Mouse (Mus musculus) embryonic facial prominence, embryonic 10.5 days (tissue): ENCODE data around the gene Gm47841. TPM values are rescaled to one million over a fixed set of nuclear protein-coding genes. Genes with fewer than 3 reads are reported as not detected.

Experiments
- DNase-seq: peaks from one replicate; pipeline ENCODE4 v3.0.0-alpha.2; 2017; ENCODE audit warnings: low spot score
- H3K27ac ChIP-seq: fragments of 300-500 bp; sonication (generic); replicated peaks from 2 replicates; pipeline ENCODE4 v1.5.1; 2016; ENCODE audit warnings: mild to moderate bottlenecking
- H3K27me3 ChIP-seq: fragments of 300-500 bp; sonication (generic); replicated peaks from 2 replicates; pipeline ENCODE4 v1.6.1; 2016; ENCODE audit warnings: low read depth, mild to moderate bottlenecking; ENCODE audit not compliant: poor library complexity, severe bottlenecking
- H3K36me3 ChIP-seq: fragments of 300-500 bp; sonication (generic); replicated peaks from 2 replicates; pipeline ENCODE4 v1.6.1; 2016; ENCODE audit warnings: mild to moderate bottlenecking, moderate library complexity
- H3K4me1 ChIP-seq: fragments of 300-500 bp; sonication (generic); 2 replicates; pipeline ENCODE4 v1.6.1; 2016
- H3K4me3 ChIP-seq: fragments of 300-500 bp; sonication (generic); 2 replicates; pipeline ENCODE4 v1.5.1; 2016; ENCODE audit warnings: mild to moderate bottlenecking, moderate library complexity
- H3K9me3 ChIP-seq: fragments of 300-500 bp; sonication (generic); 2 replicates; pipeline ENCODE4 v1.6.1; 2016; ENCODE audit warnings: mild to moderate bottlenecking
- WGBS: fragments of 180-500 bp; shearing (Covaris S2); methylation state at CpG from one replicate; pipeline ENCODE4 v1.1.7; 2016; 5-methylcytosine and 5-hydroxymethylcytosine counted together
- polyA plus RNA-seq: library from polyadenylated mRNA; unstranded; fragments of >200 nt; fragmentation: Nextera tagmentation; extraction: Ambion mirVana; gene quantifications from 2 replicates; pipeline ENCODE4 v1.2.1, GENCODE M21; 2016

Gm47841 gene
- polyA plus RNA-seq, 1 experiment from 2014 or later: not detected

DNA sequence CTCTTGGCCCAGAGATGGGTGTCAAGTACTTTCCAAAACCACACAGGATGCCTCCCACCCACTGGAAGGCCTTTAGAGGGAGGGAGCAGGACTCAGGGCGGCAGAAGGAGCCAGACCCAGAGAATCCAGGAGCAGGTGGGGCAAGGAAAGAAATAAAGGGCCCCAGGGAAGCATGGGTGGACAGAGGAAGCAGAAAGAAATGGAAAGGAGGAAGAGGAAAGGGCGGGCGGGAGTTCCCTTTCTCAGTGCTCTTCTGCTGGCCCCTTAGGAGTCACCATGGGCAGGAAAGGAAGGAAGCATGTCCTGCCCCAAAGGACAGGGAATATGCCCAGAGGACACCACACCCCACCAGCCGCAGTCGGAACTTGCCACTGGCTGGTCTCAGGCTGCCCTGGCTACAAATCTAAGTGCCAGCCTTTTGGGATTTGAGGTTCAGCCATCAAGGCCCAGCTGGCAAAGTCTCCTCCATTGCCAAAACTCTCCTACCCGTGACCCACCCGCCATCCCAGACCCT is 33.9 kb upstream of the Gm47841 start:
- DNase-seq: no peak
- peak overlapping the region; percentile 84 for H3K27ac ChIP-seq
- H3K4me3 ChIP-seq: no peak overlapping the region
- 0 out of 2 replicates have a peak, but pooled peaks cover 4% of the 10 kb centered on the region for H3K27me3 ChIP-seq
- WGBS: 58% methylated on average over 7 of the region's 7 CpGs
- no peaks in the 10 kb centered on the region for H3K9me3 ChIP-seq
- H3K4me1 ChIP-seq: peaks cover 80% of the 10 kb centered on the region
- H3K36me3 ChIP-seq: no peaks in the 10 kb centered on the region

DNA sequence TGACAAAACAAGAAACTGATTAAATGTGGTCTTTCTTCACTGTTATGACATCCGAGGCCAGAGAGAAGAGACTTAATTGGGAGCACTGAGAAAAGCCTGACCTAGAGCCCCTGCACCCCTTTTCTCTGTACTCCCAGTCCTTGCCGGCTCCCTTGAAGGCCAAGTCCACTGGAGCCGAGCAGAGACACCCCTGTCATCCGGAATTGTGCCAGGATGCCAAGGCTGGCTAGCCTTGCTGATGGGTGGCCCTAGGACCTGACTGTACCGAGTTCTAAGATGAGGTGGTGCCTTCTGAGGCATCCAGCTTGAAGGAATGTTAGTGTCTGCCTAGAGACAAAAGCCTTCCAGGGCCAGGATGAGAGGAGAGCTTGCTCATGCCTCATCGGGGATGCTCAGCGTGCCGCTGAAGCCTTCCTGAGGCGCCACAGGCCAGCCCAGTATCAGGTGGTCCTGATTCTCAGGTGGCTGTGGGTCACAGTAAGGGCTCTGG is 32.9 kb upstream of the Gm47841 start:
- DNase-seq: no peak
- Histone ChIP-seq H3K27ac (peak overlapping the region; percentile 99), H3K4me1 (peaks cover 88% of the 10 kb centered on the region), H3K36me3 (0 out of 2 replicates have a peak, but pooled peaks cover 1% of the 10 kb centered on the region), H3K9me3 (no peaks in the 10 kb centered on the region), H3K27me3 (0 out of 2 replicates have a peak, but pooled peaks cover 4% of the 10 kb centered on the region), H3K4me3 (peak overlapping the region; percentile 5; the same call in 1 of the 2 replicates)
- 71% methylated on average over 9 of the region's 9 CpGs for WGBS

DNA sequence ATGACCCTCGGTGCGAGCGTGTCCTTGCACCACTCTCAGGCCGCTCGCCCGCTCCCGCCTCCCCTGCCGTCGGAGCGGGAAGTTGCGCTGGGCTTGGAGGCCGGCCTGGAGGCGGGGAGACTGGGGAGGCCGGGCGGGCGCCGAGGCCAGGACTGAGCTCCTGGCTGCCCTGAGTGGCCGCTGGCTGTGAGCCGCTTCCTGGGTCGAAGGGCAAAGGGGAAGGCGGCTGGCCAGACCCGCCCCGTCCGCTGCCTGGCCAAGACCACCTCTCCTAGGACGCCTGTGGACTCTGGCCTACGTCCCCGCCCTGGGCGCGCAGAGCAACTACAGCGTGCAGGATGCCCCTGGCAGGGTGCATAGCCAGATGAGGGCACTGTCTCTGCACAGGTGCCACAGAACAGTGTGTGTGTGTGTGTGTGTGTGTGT is 31.5 kb upstream of the Gm47841 start:
- no peaks in the 10 kb centered on the region for H3K9me3 ChIP-seq
- no peaks in the 10 kb centered on the region for H3K27me3 ChIP-seq
- peaks cover 88% of the 10 kb centered on the region for H3K4me1 ChIP-seq
- H3K36me3 ChIP-seq: peaks cover 11% of the 10 kb centered on the region
- peak overlapping the region; percentile 99 for H3K4me3 ChIP-seq
- DNase-seq: peak; percentile 88
- H3K27ac ChIP-seq: peak overlapping the region; percentile 99
- WGBS: 1% methylated on average over 30 of the region's 30 CpGs

DNA sequence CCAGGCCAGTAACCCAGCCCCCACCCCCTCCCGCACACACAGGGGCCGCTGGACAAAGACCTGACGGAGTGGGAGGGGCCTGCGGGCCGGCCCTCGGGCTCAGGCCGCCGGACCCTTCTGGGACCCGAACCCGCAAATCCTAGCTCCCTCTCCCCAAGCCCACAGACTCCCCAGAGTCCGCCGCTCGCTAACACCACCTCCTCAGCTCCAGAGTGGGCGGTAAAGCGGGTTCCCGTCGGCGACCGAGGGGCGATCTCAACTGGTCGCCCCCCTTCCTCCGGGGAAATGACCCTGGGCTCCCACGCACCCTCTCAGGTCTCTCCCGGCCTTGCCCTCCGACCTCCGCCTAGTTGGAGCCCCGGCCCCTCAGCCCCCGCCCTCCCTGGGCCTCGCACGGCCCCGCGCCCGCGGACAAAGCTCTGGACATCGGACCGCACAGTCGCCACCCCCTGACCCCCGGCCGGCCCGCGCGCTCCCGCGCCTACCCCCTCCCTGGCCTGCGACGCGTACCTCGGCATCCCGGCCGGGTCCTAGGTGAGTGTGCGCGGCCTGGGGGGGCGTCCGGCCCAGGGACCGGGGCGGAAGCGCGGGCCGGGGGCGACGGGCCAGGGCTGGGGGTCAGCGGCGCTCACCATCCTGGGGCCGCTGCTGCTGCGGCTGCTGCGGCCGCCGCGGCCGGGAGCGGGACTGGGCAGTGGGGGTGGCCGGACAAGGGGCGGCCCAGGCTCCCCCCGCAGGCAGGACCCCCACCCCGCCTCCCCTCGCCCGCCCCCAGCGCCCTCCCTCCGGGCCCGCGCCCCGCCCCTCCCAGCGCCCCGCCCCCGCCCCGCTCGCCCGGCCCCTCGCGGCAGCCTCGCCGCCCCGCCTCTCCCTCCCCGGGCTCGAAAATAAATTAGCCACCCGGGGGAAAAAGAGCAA is 30.9 kb upstream of the Gm47841 start, which contains the start of gene Fignl2:
Gene Fignl2 (minus strand): TSS at position 755 of the 918 bp plus-strand sequence.
- WGBS: under 1% methylated on average over 85 of the region's 96 CpGs
- H3K9me3 ChIP-seq: no peaks in the 10 kb centered on the region
- H3K4me3 ChIP-seq: peak within 1 kb of the TSS; percentile 99
- no peaks in the 10 kb centered on the region for H3K27me3 ChIP-seq
- peak; percentile 81 for DNase-seq
- H3K27ac ChIP-seq: peak within 1 kb of the TSS; percentile 99
- H3K36me3 ChIP-seq: peaks cover 17% of the 10 kb centered on the region
- peaks cover 95% of the 10 kb centered on the region for H3K4me1 ChIP-seq

DNA sequence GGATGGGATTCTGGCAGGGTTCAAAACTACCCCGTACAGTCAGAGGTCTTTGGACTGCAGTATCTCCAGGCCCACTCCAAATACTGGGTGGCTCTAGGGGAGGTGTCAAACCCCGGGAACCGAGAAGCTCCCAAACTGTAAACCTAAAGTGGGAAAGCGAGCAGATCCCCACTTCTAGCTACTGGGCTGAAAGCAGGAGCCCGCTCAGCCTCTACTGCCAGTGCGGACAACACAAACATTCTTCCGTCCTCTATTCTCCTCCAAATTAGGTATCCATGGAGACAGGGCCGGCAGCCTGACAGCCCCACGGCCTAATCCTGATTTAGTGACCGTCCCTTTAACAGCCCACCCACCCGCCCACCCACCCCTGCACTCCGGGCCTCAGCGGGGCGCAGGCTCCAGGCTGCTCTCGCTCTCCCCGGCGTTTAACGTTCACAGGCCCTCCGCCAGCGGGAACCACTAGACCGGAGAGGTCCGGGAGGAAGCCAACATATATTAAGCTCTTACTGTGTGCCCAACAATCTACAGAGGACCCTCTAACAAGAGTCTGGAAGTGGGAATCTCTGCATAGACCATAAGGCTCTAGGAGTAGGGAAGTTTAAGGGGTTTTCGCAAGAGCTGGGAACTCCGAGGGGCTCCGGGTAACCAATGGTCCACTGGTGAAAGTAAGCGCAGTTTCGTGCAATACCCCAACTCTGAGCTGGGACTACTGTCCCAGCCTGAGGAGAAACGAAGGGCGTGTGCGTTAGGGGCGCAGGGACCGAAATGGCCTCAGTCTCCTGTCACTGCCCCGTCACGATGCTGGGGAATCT is 30.0 kb upstream of the Gm47841 start:
- Histone ChIP-seq H3K4me1 (peaks cover 95% of the 10 kb centered on the region), H3K36me3 (peaks cover 24% of the 10 kb centered on the region), H3K4me3 (peak overlapping the region; percentile 99), H3K27ac (peak overlapping the region; percentile 99), H3K27me3 (no peaks in the 10 kb centered on the region), H3K9me3 (no peaks in the 10 kb centered on the region)
- under 1% methylated on average over 34 of the region's 34 CpGs for WGBS
- peak; percentile 65 for DNase-seq

DNA sequence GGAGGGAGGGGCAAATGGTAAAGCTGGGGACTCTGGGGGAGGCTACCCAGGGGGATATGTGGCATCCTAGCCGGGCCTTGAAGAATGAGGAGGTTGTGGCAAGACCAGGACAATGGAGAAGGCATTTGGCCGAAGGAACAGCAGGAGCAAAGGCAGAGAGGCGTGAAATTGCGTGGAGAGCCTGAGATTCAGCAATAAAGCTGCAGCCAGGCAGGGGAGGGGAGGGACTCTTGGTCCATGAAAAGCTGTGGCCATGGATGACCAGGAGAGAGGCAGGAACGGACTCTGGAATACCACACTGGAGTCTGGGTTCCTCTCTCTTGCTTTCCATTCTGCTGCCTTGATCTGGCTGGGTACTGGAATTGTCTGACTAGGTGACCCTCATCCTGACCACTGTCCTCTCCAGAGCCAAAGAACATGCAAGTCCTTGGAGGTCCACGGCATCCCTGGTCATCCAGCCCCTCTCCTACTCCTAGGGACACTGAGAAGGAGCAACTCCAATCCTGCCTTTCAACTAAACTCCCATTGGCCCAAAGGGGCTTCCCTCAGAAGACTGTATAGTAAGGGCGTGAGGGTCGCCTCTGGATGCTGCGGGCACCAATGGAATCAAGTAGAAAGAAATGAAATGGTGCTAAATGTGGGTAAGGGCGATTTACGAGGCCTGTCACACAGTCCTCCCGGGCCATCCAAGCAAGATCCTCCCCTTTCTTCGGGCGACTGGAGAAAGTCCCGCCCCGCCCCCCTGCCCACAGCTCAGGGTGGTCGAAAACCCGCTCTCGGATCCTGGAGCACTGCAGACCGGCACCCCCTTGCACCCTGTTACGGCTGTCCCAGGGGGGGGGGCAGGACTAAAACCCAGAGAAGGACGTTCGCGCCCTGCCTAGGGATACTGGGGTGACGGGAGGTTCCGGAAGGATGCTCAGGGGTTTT is 29.1 kb upstream of the Gm47841 start:
- Histone ChIP-seq H3K36me3 (peaks cover 24% of the 10 kb centered on the region), H3K27ac (peak overlapping the region; percentile 99), H3K4me3 (peak overlapping the region; percentile 99), H3K9me3 (no peaks in the 10 kb centered on the region), H3K4me1 (peaks cover 95% of the 10 kb centered on the region), H3K27me3 (no peaks in the 10 kb centered on the region)
- 2% methylated on average over 26 of the region's 26 CpGs for WGBS
- DNase-seq: peak; percentile 62

DNA sequence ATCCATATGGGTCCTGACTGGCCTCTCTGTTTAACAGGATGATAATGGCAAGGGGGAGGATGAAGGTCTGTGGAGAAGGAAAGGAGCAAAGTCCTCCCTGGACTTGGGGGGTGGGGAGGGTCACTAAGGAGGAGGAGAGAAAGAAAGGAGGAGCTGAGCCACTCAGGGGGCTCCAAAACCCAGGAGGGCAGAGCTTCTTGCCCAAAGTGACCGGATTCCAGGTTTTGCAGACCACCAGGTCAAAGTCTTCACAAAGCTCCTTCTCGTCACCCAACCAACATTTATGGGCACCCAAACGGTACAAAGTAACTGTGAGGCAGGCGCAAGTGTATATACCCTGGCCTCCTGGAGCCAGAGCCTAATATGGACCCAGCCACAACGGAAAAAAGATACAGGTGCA is 28.5 kb upstream of the Gm47841 start:
- peaks cover 24% of the 10 kb centered on the region for H3K36me3 ChIP-seq
- peak overlapping the region; percentile 99 for H3K27ac ChIP-seq
- WGBS: 26% methylated on average over 5 of the region's 5 CpGs
- H3K4me3 ChIP-seq: peak overlapping the region; percentile 99
- peak; percentile 46 for DNase-seq
- H3K9me3 ChIP-seq: no peaks in the 10 kb centered on the region
- no peaks in the 10 kb centered on the region for H3K27me3 ChIP-seq
- H3K4me1 ChIP-seq: peaks cover 95% of the 10 kb centered on the region

DNA sequence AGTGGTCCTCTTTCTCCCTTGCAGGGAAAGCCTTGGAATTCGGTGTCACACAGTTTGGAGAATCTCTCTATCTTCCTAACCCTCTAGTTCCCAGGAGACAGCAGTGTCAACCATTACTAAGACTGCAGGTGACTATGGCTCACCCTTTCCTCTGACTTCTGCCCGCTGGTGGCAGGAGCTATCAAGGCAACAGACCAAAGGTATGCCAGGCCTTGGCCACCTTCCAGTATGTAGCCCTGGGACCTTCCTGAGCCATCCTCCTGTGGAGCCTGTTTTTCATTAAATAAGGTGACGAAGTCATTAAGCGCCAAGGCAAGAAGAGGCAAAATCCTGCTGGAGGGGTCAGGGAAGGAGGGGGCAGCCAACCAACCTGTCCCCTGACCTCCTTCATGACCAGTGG is 28.0 kb upstream of the Gm47841 start:
- H3K36me3 ChIP-seq: peaks cover 24% of the 10 kb centered on the region
- WGBS: 47% methylated on average over 4 of the region's 4 CpGs
- no peaks in the 10 kb centered on the region for H3K9me3 ChIP-seq
- H3K4me3 ChIP-seq: peak overlapping the region; percentile 99
- peak overlapping the region; percentile 99 for H3K27ac ChIP-seq
- H3K27me3 ChIP-seq: no peaks in the 10 kb centered on the region
- DNase-seq: no peak
- peaks cover 95% of the 10 kb centered on the region for H3K4me1 ChIP-seq

DNA sequence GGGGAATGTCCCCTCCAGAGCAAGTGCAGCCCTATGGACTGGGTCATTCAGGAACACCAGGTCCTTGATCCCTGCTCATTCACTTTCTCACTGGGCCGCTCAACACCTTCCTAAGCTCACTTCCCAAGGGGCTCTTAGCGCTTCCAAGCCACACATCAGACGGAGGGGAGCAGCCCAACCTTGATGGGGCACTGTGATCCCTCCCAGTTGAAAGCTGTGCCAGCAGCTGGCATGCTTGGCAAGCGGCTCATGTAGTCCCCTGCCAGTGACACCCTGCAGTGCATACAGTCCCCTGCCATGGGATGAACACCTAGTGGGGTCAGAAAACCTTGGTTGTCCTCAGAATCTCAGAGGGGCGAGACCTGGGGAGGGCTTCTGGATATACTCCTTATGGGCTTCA is 26.9 kb upstream of the Gm47841 start:
- no peak overlapping the region; the same call in 1 of the 2 replicates for H3K27ac ChIP-seq
- H3K27me3 ChIP-seq: no peaks in the 10 kb centered on the region

DNA sequence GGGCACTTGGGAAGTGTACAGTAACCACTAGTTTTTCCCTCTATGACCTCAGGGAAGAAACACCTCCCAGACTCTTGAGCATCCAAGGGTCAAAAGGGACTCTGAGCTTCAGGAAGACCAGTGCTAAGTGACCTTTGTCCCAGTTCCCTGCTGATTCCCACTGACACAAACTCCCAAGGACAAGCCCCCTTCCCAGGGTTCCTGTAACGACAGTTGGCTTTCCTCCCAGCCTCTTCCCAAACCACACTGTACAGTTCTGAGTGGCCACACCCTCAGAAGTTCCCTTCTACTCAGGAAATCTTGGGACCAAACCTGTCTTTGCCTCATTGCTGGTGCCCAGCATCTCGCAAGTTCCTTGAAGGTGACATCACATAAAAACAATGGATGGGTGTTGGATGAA is 25.5 kb upstream of the Gm47841 start:
- Histone ChIP-seq H3K9me3 (no peaks in the 10 kb centered on the region), H3K27ac (no peak overlapping the region), H3K4me1 (peaks cover 97% of the 10 kb centered on the region), H3K36me3 (peaks cover 31% of the 10 kb centered on the region), H3K4me3 (no peak overlapping the region), H3K27me3 (no peaks in the 10 kb centered on the region)
- WGBS: 66% methylated on average over 2 of the region's 2 CpGs
- no peak for DNase-seq

More for the DNA sequence above, 26.9 kb upstream of the Gm47841 start:
- DNase-seq: no peak
- peaks cover 95% of the 10 kb centered on the region for H3K4me1 ChIP-seq
- H3K36me3 ChIP-seq: peaks cover 24% of the 10 kb centered on the region
- H3K4me3 ChIP-seq: no peak overlapping the region
- WGBS: 89% methylated on average over 5 of the region's 5 CpGs
- no peaks in the 10 kb centered on the region for H3K9me3 ChIP-seq

DNA sequence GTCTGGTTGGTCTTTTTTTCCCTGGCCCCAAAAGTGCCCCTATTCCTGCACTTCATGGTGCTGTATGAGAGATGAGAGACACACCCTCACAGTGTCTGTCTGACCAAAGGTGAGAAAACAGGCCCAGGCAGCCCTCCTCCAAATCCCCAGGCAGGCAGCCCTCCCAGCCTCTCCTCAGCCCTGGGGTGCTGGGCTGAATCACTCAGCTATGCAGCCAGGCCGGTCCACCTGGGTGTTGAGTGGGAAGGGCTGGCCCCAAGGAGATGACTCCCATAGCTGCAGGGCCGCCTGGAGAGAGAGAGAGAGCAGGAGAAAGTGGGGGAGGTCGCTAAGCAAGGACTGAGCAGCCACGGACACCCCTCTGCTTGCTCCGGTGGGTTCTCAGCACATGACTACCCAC is 23.6 kb upstream of the Gm47841 start:
- DNase-seq: peak; percentile 63
- WGBS: 23% methylated on average over 5 of the region's 5 CpGs
- H3K27ac ChIP-seq: peak overlapping the region; percentile 79
- H3K4me3 ChIP-seq: peak overlapping the region; percentile 35; the same call in 1 of the 2 replicates
- H3K36me3 ChIP-seq: peaks cover 42% of the 10 kb centered on the region
- H3K27me3 ChIP-seq: no peaks in the 10 kb centered on the region
- no peaks in the 10 kb centered on the region for H3K9me3 ChIP-seq
- H3K4me1 ChIP-seq: peaks cover 99% of the 10 kb centered on the region
